Mouse (Mus musculus) gastrocnemius, postnatal 4 days (tissue): ENCODE results near the gene Gdpgp1. TPM values are rescaled to one million over a fixed set of nuclear protein-coding genes. Genes with fewer than 3 reads are reported as not detected.
A peak's percentile ranks its signal among the peaks of the same experiment; 100 is the strongest.

Source experiments
- DNase-seq, 2 experiments: peaks; one replicate each; pipeline ENCODE4 v3.0.0; 2021 to 2022; ENCODE audit warnings: low spot score in 2 of 2, mixed read lengths in 2 of 2
- total RNA-seq, 2 experiments: library from RNA; stranded (reverse); gene quantifications; 2 replicates each; pipeline ENCODE4 v1.2.3; 2021

Gdpgp1 gene
- total RNA-seq, 2 experiments from 2014 or later: 1.7 to 1.9 TPM

GRCm38 (mm10) chr7:80199286-80199685 is 33.4 kb upstream of the Gdpgp1 start:
- DNase-seq: no peak

- no peak for DNase-seq
Observed at GRCm38 (mm10) chr7:80199851-80200587, 32.6 kb upstream of the Gdpgp1 start.

GRCm38 (mm10) chr7:80200588-80200945 is 32.1 kb upstream of the Gdpgp1 start:
- no peak for DNase-seq

GRCm38 (mm10) chr7:80200963-80201539 is 31.6 kb upstream of the Gdpgp1 start:
- no peak for DNase-seq

- DNase-seq: no peak
Observed at GRCm38 (mm10) chr7:80201888-80202540, 30.7 kb upstream of the Gdpgp1 start.

- DNase-seq: no peak
Observed at GRCm38 (mm10) chr7:80202961-80203360, 29.7 kb upstream of the Gdpgp1 start.

GRCm38 (mm10) chr7:80203638-80204096 is 29.0 kb upstream of the Gdpgp1 start:
- no peak for DNase-seq

- DNase-seq: no peak
Observed at GRCm38 (mm10) chr7:80204362-80204761, 28.3 kb upstream of the Gdpgp1 start.

- DNase-seq: no peak
Observed at GRCm38 (mm10) chr7:80204961-80205360, 27.7 kb upstream of the Gdpgp1 start.

- DNase-seq: no peak
Observed at GRCm38 (mm10) chr7:80205705-80206589, 26.7 kb upstream of the Gdpgp1 start.

- no peak for DNase-seq
Observed at GRCm38 (mm10) chr7:80207314-80207731, 25.3 kb upstream of the Gdpgp1 start.

GRCm38 (mm10) chr7:80208026-80208642 is 24.5 kb upstream of the Gdpgp1 start:
- DNase-seq: no peak

- no peak for DNase-seq
Observed at GRCm38 (mm10) chr7:80208738-80209430, 23.8 kb upstream of the Gdpgp1 start.

- no peak for DNase-seq
Observed at GRCm38 (mm10) chr7:80209669-80210068, 23.0 kb upstream of the Gdpgp1 start.

GRCm38 (mm10) chr7:80210982-80211381 is 21.7 kb upstream of the Gdpgp1 start:
- no peak for DNase-seq

- no peak for DNase-seq
Observed at GRCm38 (mm10) chr7:80213604-80214003, 19.1 kb upstream of the Gdpgp1 start.

- no peak for DNase-seq
Observed at GRCm38 (mm10) chr7:80214459-80214858, 18.2 kb upstream of the Gdpgp1 start.

GRCm38 (mm10) chr7:80215398-80215797 is 17.3 kb upstream of the Gdpgp1 start:
- DNase-seq: peak; percentile 52 to 75

GRCm38 (mm10) chr7:80216566-80216965 is 16.1 kb upstream of the Gdpgp1 start:
- DNase-seq: no peak

- DNase-seq: no peak
Observed at GRCm38 (mm10) chr7:80218666-80219065, 14.0 kb upstream of the Gdpgp1 start.
